Mouse (Mus musculus) liver, embryonic 14.5 days (tissue): ENCODE data around the gene Hadha.

Experiments
- CTCF ChIP-seq: IDR thresholded peaks from 2 replicates; pipeline ENCODE4 v1.5.1; 2016; ENCODE audit warnings: antibody characterized with exemption, low read depth, control low read depth
- EP300 ChIP-seq: IDR thresholded peaks from 2 replicates; pipeline ENCODE4 v1.6.1; 2016; ENCODE audit warnings: antibody characterized with exemption, low read depth

DNA sequence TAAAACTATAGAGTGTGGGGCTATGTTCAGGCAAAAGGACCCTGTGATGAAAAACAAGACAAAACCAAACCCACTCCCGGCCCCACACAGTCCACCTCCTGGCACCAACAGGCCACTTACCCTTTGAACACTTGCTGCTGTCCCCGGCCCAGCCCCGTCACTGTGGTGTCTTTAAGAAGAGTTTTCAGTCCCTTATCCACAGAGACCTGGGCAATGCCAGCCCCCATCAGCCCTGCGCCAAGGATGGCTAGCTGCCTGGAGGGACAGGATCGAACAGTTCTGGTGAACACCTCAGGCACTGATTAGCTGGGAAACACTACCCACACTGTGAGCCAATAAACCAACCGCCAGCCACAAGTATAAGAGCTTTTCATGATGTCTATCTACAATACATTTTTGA, 26.3 kb downstream of the Hadha start:
- TF ChIP-seq CTCF (no peak), EP300 (no peak)
